Mouse (Mus musculus): ENCODE measurements at regions not wholly inside any gene's neighbourhood (a gene's known extent, or its start where the extent isn't known, plus 50 kb on each side); places are given as distances from the start of the nearest gene placed in this dataset.

DNA sequence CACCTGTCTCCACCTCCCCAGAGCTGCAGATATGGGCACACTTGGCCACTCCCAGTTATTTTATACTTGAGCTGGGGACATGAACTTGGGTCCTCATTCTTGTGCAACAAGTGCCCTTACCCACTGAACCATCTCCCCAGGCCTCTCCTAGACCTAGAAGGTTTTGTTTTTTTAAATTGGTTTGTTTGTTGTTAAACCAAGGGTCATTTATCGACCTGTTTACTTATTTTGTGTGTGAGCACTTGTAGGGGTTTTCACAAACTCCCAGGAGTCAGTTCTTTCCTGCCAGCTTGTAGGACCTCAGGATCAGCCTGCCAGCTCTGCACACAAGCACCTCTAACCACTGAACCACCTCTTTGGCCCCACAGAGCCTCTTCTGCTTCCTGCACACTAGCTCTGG is 140.8 kb downstream of the Tfap2c start:
- no peak for TF ChIP-seq GATA1 (IDR thresholded peaks at IDR 0.05; ENCODE audit: borderline replicate concordance, low read length)
- TF ChIP-seq FLI1 (IDR thresholded peaks at IDR 0.05; ENCODE audit: low read length), result no peak
- Histone ChIP-seq H3K9me3 (peaks cover 34% of the 10 kb centered on the region), H3K4me1 (no peaks in the 10 kb centered on the region), H3K27me3 (replicated peaks) (no peaks in the 10 kb centered on the region), H3K4me3 (replicated peaks) (peak overlapping the region; percentile 23), H3K36me3 (replicated peaks; ENCODE audit: low read length) (no peaks in the 10 kb centered on the region)

DNA sequence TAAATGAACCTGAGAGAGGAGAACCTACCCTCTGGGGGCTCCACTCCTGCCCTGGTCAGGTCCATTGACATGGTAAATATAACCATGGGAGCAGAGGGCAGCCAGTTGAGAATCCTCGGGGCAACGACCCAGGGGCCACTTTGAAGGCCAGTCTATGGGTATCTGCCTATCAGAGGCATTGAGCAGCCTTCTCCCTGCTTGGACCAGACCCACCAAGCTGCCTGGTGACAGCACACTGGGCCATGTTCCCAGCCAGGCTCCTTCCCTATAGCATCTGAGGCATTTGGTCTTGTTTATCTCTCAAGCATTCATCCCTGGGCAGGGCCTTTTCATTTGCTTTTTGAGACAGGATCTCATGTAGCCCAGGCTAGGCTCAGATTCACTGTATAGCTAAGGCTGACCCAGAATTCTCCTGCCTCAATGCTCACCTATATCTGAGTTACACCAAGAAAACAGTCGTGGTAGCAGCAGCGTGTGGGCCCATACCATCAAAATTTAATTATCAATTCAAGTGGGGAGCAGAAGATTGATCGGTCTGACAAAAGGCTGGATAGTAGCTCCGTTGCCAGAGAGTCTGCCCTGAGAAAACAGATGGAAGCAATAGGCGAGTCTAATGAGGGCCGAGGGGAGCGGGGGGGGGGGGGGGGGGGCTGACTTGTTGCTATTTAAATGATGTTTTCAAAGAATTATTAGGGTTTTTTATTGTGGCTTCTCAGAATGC is 141.7 kb downstream of the Tfap2c start:
- TF ChIP-seq GATA1 (IDR thresholded peaks at IDR 0.05; ENCODE audit: borderline replicate concordance, low read length) (no peak), FLI1 (IDR thresholded peaks at IDR 0.05; ENCODE audit: low read length) (no peak)
- H3K4me3 ChIP-seq (replicated peaks), result no peak overlapping the region
- no peaks in the 10 kb centered on the region for H3K36me3 ChIP-seq (replicated peaks; ENCODE audit: low read length)
- no peaks in the 10 kb centered on the region for H3K4me1 ChIP-seq
- no peaks in the 10 kb centered on the region for H3K27me3 ChIP-seq (replicated peaks)
- peaks cover 34% of the 10 kb centered on the region for H3K9me3 ChIP-seq

DNA sequence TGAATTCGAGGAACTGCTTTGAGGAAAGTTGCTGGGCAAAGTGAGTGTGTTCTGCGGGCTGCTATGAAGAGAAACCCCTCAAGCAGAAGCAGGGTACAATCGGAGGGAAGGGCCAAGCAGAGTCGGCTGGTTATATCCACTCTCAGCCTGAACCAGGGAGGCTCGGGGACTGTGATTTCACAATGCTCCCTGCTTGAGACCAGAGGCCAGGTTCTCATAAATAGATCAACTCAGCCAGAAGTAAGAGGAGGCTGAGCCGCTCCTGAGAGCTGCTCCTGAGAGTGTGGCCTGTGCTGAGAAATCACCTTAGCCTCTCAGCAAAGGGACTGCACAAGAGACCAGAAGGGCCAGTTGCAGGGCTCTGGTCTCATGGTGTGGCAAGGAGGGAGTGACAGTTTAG is 149.6 kb downstream of the Tfap2c start:
- no peak for TF ChIP-seq FLI1 (IDR thresholded peaks at IDR 0.05; ENCODE audit: low read length)
- H3K27me3 ChIP-seq (replicated peaks), result no peaks in the 10 kb centered on the region
- no peak overlapping the region for H3K4me3 ChIP-seq (replicated peaks)
- no peaks in the 10 kb centered on the region for H3K36me3 ChIP-seq (replicated peaks; ENCODE audit: low read length)
- no peaks in the 10 kb centered on the region for H3K4me1 ChIP-seq
- no peaks in the 10 kb centered on the region for H3K9me3 ChIP-seq

DNA sequence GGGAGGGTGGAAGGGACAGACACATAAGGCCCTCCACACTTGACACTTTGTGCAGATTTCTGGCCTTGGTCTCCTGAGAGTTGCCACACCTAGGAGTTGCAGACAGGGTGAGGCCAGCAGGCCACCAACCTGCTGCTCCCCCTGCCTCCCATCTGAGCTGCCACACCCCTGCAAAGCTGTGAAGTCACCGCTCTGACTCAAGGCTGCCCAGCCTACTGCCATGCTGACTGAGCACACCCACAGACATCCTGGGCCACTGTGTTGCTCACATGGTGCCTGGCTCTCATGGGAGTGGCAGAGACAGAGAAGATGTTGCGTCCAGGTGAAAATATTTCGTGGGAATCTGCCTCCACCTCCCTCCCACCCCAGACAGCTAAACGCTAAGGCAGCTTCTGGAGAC is 150.3 kb downstream of the Tfap2c start:
- Histone ChIP-seq H3K4me3 (replicated peaks) (no peak overlapping the region), H3K4me1 (no peaks in the 10 kb centered on the region), H3K36me3 (replicated peaks; ENCODE audit: low read length) (no peaks in the 10 kb centered on the region), H3K27me3 (replicated peaks) (no peaks in the 10 kb centered on the region), H3K9me3 (no peaks in the 10 kb centered on the region)
- TF ChIP-seq FLI1 (IDR thresholded peaks at IDR 0.05; ENCODE audit: low read length) (no peak), GATA1 (IDR thresholded peaks at IDR 0.05; ENCODE audit: borderline replicate concordance, low read length) (no peak)

DNA sequence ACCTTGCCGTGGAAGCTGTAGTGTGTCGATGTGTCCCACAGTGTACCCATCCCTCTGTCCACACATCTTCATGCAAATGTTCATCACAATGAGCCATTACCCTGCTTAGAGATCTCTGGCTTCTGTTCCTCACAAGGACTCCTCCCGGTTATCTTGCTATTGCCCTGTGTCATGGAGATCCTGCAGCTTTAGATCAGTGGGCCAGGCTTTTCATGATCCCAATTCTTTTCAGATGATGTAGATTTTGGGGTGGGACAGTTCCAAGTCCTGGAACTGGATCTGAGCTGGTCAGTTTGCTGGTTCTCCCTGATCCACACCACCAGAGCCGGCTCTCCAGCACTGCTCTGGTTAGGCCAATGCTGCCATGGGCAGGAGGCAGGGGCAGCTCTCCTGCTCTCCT is 161.2 kb downstream of the Tfap2c start:
- Histone ChIP-seq H3K27me3 (replicated peaks) (no peaks in the 10 kb centered on the region), H3K36me3 (replicated peaks; ENCODE audit: low read length) (no peaks in the 10 kb centered on the region)
- TF ChIP-seq GATA1 (IDR thresholded peaks at IDR 0.05; ENCODE audit: borderline replicate concordance, low read length) (no peak), FLI1 (IDR thresholded peaks at IDR 0.05; ENCODE audit: low read length) (no peak)

DNA sequence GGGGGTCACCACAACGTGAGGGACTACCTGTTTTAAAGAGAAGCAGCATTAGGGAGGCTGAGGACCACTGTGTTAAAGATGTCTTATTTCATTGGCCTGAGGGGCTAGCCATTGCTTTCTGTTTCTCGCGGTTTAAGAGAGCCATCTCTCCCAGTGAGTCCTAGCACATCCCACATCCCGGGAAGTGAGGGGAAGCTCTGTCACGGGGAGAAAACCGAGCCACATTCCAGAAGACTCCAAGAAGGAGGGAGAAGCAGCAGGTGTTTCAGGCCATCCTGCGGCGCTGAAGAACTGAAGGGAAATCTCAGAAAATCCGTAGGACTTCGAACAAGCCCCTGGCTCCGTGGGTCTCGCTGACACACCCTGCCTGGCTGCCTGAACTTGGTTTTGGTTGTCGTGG is 177.3 kb downstream of the Tfap2c start:
- Histone ChIP-seq H3K4me1 (peaks cover 15% of the 10 kb centered on the region), H3K9me3 (peaks cover 15% of the 10 kb centered on the region), H3K36me3 (replicated peaks; ENCODE audit: low read length) (no peaks in the 10 kb centered on the region), H3K4me3 (replicated peaks) (no peak overlapping the region), H3K27me3 (replicated peaks) (peaks cover 62% of the 10 kb centered on the region)
- no peak for TF ChIP-seq GATA1 (IDR thresholded peaks at IDR 0.05; ENCODE audit: borderline replicate concordance, low read length)

More for the DNA sequence above, 161.2 kb downstream of the Tfap2c start:
- peaks cover 6% of the 10 kb centered on the region; the same call in 1 of the 2 replicates for H3K9me3 ChIP-seq
- H3K4me3 ChIP-seq (replicated peaks), result no peak overlapping the region
- H3K4me1 ChIP-seq, result no peaks in the 10 kb centered on the region

DNA sequence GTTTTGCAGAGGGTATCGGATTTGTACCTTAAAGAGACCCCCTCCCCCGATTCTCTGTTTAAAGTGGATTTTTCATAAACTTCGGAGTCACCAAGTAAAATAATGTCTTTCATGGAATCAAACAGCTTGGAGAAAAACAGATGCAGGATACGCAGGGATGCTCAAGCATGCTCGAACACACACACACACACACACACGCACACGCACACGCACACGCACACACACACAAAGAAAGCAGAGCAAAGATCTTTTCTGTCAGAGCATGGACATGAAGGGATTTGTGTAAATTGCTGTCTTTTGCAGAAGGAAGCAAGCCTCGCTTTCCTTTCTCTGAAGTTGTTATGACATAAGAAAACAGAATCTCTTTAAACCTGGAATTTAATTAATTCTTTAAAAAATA is 178.2 kb downstream of the Tfap2c start:
- H3K4me3 ChIP-seq (replicated peaks), result no peak overlapping the region
- no peak for TF ChIP-seq FLI1 (IDR thresholded peaks at IDR 0.05; ENCODE audit: low read length)
- TF ChIP-seq GATA1 (IDR thresholded peaks at IDR 0.05; ENCODE audit: borderline replicate concordance, low read length), result no peak
- H3K27me3 ChIP-seq (replicated peaks), result peaks cover 71% of the 10 kb centered on the region
- no peaks in the 10 kb centered on the region for H3K36me3 ChIP-seq (replicated peaks; ENCODE audit: low read length)
- H3K9me3 ChIP-seq, result peaks cover 15% of the 10 kb centered on the region
- H3K4me1 ChIP-seq, result peaks cover 16% of the 10 kb centered on the region

DNA sequence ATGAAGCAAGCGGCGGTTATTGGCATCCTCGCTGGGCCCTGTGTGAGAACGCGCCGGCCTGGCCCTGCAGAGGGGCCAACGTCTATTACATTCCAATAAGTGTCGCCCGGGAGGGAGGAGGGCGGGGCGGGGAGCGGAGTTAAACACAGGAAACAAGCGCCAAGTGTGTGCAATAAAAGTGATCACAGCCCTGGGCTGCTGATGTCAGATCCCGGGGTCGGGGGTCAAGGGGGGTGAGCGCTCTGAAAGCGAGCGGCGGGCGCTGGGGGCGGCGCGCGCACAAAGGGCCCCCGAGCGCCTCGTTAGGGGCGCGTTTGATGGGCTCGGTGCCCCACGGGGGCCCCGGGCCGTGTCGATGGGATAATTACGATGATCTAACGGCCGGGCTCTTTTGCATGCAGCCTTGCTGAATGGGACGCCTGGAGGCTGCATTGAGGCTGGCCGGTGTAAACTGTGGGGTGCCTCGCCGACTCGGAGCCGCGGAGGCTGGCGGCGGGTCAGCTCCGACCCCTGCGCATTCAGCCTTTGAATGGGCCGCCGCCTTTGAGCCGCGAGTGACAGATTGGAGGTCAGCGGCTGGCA is 178.9 kb downstream of the Tfap2c start:
- peaks cover 13% of the 10 kb centered on the region for H3K9me3 ChIP-seq
- H3K27me3 ChIP-seq (replicated peaks), result peaks cover 77% of the 10 kb centered on the region
- peaks cover 16% of the 10 kb centered on the region for H3K4me1 ChIP-seq
- peak overlapping the region; percentile 59 for H3K4me3 ChIP-seq (replicated peaks)
- H3K36me3 ChIP-seq (replicated peaks; ENCODE audit: low read length), result no peaks in the 10 kb centered on the region
- TF ChIP-seq FLI1 (IDR thresholded peaks at IDR 0.05; ENCODE audit: low read length) (no peak), GATA1 (IDR thresholded peaks at IDR 0.05; ENCODE audit: borderline replicate concordance, low read length) (no peak)

DNA sequence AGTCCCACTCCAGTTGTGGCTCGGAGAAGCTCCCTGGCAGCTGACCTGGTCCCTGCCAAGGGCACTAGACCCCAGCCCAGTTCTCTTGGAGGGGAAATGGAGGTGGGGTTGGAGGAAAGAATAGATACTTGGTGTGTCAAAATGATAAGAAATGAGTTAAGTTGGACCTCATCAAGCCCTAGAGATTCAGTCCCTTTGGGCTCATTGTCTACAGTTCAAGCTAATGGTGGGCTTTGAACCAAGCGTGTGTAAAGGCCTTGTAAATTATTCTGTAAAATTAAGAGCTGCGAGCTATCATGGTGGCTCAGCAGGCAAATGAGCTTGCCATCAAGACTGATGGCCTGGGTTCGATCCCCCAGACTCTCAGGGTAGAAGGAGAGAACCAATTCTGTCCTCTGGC is 179.8 kb downstream of the Tfap2c start:
- H3K36me3 ChIP-seq (replicated peaks; ENCODE audit: low read length), result no peaks in the 10 kb centered on the region
- no peak for TF ChIP-seq GATA1 (IDR thresholded peaks at IDR 0.05; ENCODE audit: borderline replicate concordance, low read length)
- no peak for TF ChIP-seq FLI1 (IDR thresholded peaks at IDR 0.05; ENCODE audit: low read length)
- no peak overlapping the region for H3K4me3 ChIP-seq (replicated peaks)
- peaks cover 16% of the 10 kb centered on the region for H3K4me1 ChIP-seq
- peaks cover 5% of the 10 kb centered on the region for H3K9me3 ChIP-seq
- H3K27me3 ChIP-seq (replicated peaks), result peaks cover 86% of the 10 kb centered on the region

DNA sequence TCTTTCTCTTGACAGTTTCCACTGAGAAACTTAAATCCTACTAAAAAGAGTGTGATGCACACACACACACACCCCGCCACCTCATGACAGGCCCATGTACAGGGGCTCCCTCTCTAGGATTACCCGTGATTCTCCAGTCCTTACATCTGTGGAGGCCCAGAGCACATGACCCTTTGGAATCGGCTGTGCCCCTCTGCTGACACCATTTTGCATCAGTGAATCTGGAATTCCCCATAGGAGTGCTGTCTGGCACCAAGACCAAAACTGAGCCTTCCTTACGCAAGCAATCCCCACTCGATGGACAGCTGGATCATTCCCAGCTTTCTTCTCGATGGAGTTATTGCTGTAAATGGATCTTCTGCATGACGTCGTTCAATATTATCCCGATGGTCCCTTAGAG is 180.3 kb downstream of the Tfap2c start:
- no peak for TF ChIP-seq FLI1 (IDR thresholded peaks at IDR 0.05; ENCODE audit: low read length)
- no peak for TF ChIP-seq GATA1 (IDR thresholded peaks at IDR 0.05; ENCODE audit: borderline replicate concordance, low read length)
- Histone ChIP-seq H3K36me3 (replicated peaks; ENCODE audit: low read length) (no peaks in the 10 kb centered on the region), H3K27me3 (replicated peaks) (peaks cover 89% of the 10 kb centered on the region), H3K9me3 (0 out of 2 replicates have a peak, but pooled peaks cover 4% of the 10 kb centered on the region), H3K4me3 (replicated peaks) (no peak overlapping the region), H3K4me1 (peaks cover 16% of the 10 kb centered on the region)

All from megakaryocyte, embryonic 14.5 days (primary cell).